Mouse (Mus musculus): ENCODE data around the gene Krt87.

DNA sequence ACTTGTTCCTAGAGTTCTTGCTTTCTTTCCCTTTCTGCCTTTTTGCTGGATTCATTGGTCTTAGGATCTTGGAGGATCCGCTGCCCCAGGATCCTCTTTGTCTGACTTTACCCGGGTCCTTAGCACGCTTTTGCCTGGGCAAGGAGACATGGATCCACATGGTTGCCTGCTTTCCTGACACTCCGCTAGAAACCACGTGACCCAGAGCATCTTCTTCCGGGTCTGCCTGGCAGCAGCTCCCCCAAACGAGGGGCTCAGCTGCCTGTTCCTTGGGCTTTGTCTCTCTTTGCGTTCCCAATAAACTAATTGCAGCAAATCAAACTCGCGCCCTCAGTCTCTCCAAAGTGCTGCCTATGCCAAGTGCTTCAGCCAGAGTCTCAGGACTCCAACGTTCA is 41.1 kb upstream of the Krt87 start:
- TF ChIP-seq CTCF (IDR thresholded peaks at IDR 0.05; ENCODE audit: control insufficient read depth, insufficient read depth, low read length), result no peak
- no peak for TF ChIP-seq POLR2A (IDR thresholded peaks at IDR 0.05; ENCODE audit: borderline replicate concordance, control insufficient read depth, low read depth, low read length)
